28 mouse cellular contexts compared by ENCODE assay signal in genomic region chr9:119338350-119338749, GRCm38 (mm10). TPM values are rescaled to one million over a fixed set of nuclear protein-coding genes. Genes with fewer than 3 reads are reported as not detected.
DNase-seq lines count a peak whose midpoint lies in the region; ATAC-seq and TF ChIP-seq lines count a peak whose summit lies in the region.
"Had no signal": no experiment of that assay in that cellular context is flagged by ENCODE, and none has a peak within 500 bp of the region (broad histone marks: within the 10 kb centered on the region; RNA-seq: fewer than 3 reads in every experiment).

No protein-coding gene starts in this region.

- H3K27ac ChIP-seq in heart, adult 2 months: no peak overlapping the region
- no peak overlapping the region for H3K27ac ChIP-seq in liver, embryonic 12.5 days
- no peak overlapping the region for H3K27ac ChIP-seq in liver, postnatal 0 days (ENCODE audit: low read depth)
- no peak overlapping the region for H3K27ac ChIP-seq in liver, embryonic 15.5 days (replicated peaks)
- H3K27ac ChIP-seq: embryonic facial prominence, embryonic 15.5 days; forebrain, embryonic 10.5 days; heart, embryonic 10.5 days; hindbrain, embryonic 12.5 days had no signal

- H3K36me3 ChIP-seq in heart, adult 2 months (ENCODE audit: control insufficient read depth, insufficient read depth, low read length): no peaks in the 10 kb centered on the region
- H3K36me3 ChIP-seq in liver, embryonic 12.5 days: peaks cover 25% of the 10 kb centered on the region
- peaks cover 16% of the 10 kb centered on the region; the same call in 1 of the 2 replicates for H3K36me3 ChIP-seq in liver, postnatal 0 days (replicated peaks; ENCODE audit: insufficient read depth, low read length)
- peaks cover 16% of the 10 kb centered on the region; the same call in 1 of the 2 replicates for H3K36me3 ChIP-seq in liver, embryonic 15.5 days (replicated peaks)

- H3K9ac ChIP-seq in heart, adult 2 months (ENCODE audit: low read depth, low read length): no peak overlapping the region
- H3K9ac ChIP-seq in liver, embryonic 12.5 days: no peak overlapping the region
- no peak overlapping the region for H3K9ac ChIP-seq in liver, postnatal 0 days (replicated peaks)
- H3K9ac ChIP-seq in liver, embryonic 15.5 days: no peak overlapping the region
- H3K9ac ChIP-seq: embryonic facial prominence, embryonic 15.5 days; hindbrain, embryonic 12.5 days had no signal

- no peak for TF ChIP-seq EP300 in heart, adult 2 months (IDR thresholded peaks at IDR 0.05; ENCODE audit: insufficient read depth, low read depth, low read length)
- TF ChIP-seq EP300 in liver, postnatal 0 days (IDR thresholded peaks at IDR 0.05; ENCODE audit: low read depth): no peak

- no peaks in the 10 kb centered on the region for H3K9me3 ChIP-seq in liver, embryonic 12.5 days (replicated peaks)
- no peaks in the 10 kb centered on the region for H3K9me3 ChIP-seq in liver, postnatal 0 days (ENCODE audit: low read length)
- H3K9me3 ChIP-seq in liver, embryonic 15.5 days (replicated peaks): no peaks in the 10 kb centered on the region
- H3K9me3 ChIP-seq: embryonic facial prominence, embryonic 15.5 days; forebrain, embryonic 10.5 days; heart, embryonic 10.5 days; hindbrain, embryonic 12.5 days had no signal

- intact Hi-C loops in heart, adult 2 months (cut with DNase I): no loop called here

- no peak for ATAC-seq in liver, embryonic 12.5 days
- no peak for ATAC-seq in liver, postnatal 0 days
- no peak for ATAC-seq in liver, embryonic 15.5 days (ENCODE audit: insufficient read depth)
- ATAC-seq in activated CD4-positive, CD25-positive, alpha-beta regulatory T cell, adult 4 months: no peak
- ATAC-seq: CD4-positive, CD25-positive, alpha-beta regulatory T cell, adult 4 months; forebrain, embryonic 14.5 days; hindbrain, embryonic 16.5 days had no signal

- peaks cover 15% of the 10 kb centered on the region for H3K4me1 ChIP-seq in heart, adult 2 months (ENCODE audit: control insufficient read depth, insufficient read depth, low read length)
- H3K4me1 ChIP-seq in liver, embryonic 12.5 days: peaks cover 52% of the 10 kb centered on the region
- H3K4me1 ChIP-seq in liver, postnatal 0 days (ENCODE audit: insufficient read depth): peaks cover 39% of the 10 kb centered on the region
- peaks cover 54% of the 10 kb centered on the region for H3K4me1 ChIP-seq in liver, embryonic 15.5 days (replicated peaks)

- peak; percentile 92 for DNase-seq in heart, adult 11 months
- DNase-seq in heart, adult 2 months: no peak
- DNase-seq in liver, postnatal 0 days: no peak
- no peak for DNase-seq in Muller cell, postnatal 12 days (ENCODE audit: inconsistent ontology term)
- DNase-seq: adrenal gland, adult 8-10 months; adrenal gland, postnatal 36 days; cerebellum, adult 8-10 months; embryo, embryonic 11 days; gastrocnemius, postnatal 25 days; heart, postnatal 10 days; heart, postnatal 4 days had no signal

- H3K4me3 ChIP-seq in heart, adult 2 months: no peak overlapping the region
- H3K4me3 ChIP-seq in liver, embryonic 12.5 days: no peak overlapping the region
- H3K4me3 ChIP-seq in liver, postnatal 0 days (ENCODE audit: low read depth, low read length): no peak overlapping the region
- H3K4me3 ChIP-seq in liver, embryonic 15.5 days (replicated peaks): no peak overlapping the region
- H3K4me3 ChIP-seq: hindbrain, embryonic 12.5 days had no signal

- TF ChIP-seq POLR2A in heart, adult 2 months (IDR thresholded peaks at IDR 0.05; ENCODE audit: insufficient read depth, low read depth, low read length): no peak

- WGBS in heart, adult 2 months: 84% methylated on average over 3 of the region's 3 CpGs
- WGBS in liver, embryonic 12.5 days (ENCODE audit: insufficient replicate concordance): 83% methylated on average over 3 of the region's 3 CpGs
- 77% methylated on average over 3 of the region's 3 CpGs for WGBS in liver, postnatal 0 days (ENCODE audit: insufficient replicate concordance)
- 74% methylated on average over 3 of the region's 3 CpGs for WGBS in liver, embryonic 15.5 days (ENCODE audit: insufficient replicate concordance)

- H3K4me2 ChIP-seq in liver, embryonic 12.5 days: peak overlapping the region; percentile 97; the same call in 1 of the 2 replicates
- no peak overlapping the region for H3K4me2 ChIP-seq in liver, postnatal 0 days (ENCODE audit: low read depth, low read length)
- H3K4me2 ChIP-seq in liver, embryonic 15.5 days: peak overlapping the region; percentile 94; the same call in 1 of the 2 replicates
- H3K4me2 ChIP-seq: hindbrain, embryonic 12.5 days had no signal

- no peak for TF ChIP-seq CTCF in heart, adult 2 months (IDR thresholded peaks at IDR 0.05)
- TF ChIP-seq CTCF in liver, postnatal 0 days (IDR thresholded peaks at IDR 0.05; ENCODE audit: low read depth): no peak

- no peaks in the 10 kb centered on the region for H3K27me3 ChIP-seq in heart, adult 2 months (ENCODE audit: control insufficient read depth, insufficient read depth, low read length)
- no peaks in the 10 kb centered on the region for H3K27me3 ChIP-seq in liver, embryonic 12.5 days (replicated peaks)
- H3K27me3 ChIP-seq in liver, postnatal 0 days (ENCODE audit: insufficient read depth, low read length): no peaks in the 10 kb centered on the region
- no peaks in the 10 kb centered on the region for H3K27me3 ChIP-seq in liver, embryonic 15.5 days
- H3K27me3 ChIP-seq: embryonic facial prominence, embryonic 15.5 days had no signal

- H3K79me2 ChIP-seq in heart, adult 2 months (replicated peaks; ENCODE audit: control insufficient read depth, insufficient read depth, low read length): no peaks in the 10 kb centered on the region

RNA-seq across cellular contexts. Expression of gene Acaa1a, which starts 1.1 kb away (rescaled TPM):
- 10 to 100 TPM; 72.4 to 78.5 TPM for total RNA-seq in heart, adult 2 months (2021)
- 104 and 107 TPM in 2 replicates for polyA plus RNA-seq in heart, adult 2 months (2012; rRNA removed)
- 38.0 and 43.1 TPM in 2 replicates for polyA plus RNA-seq in liver, embryonic 12.5 days (2016; fragmentation: Nextera tagmentation; extraction: Ambion mirVana)
- polyA plus RNA-seq in liver, postnatal 0 days (2015; fragmentation: Nextera tagmentation; extraction: Ambion mirVana): 132 and 141 TPM in 2 replicates
- 42.4 and 51.5 TPM in 2 replicates for polyA plus RNA-seq in liver, embryonic 15.5 days (2015; fragmentation: Nextera tagmentation; extraction: Ambion mirVana)
- 10 to 100 TPM; 34.5 to 53.6 TPM for polyA plus RNA-seq in activated CD4-positive, CD25-positive, alpha-beta regulatory T cell, adult 4 months (2017; shearing (Covaris generic))

RNA-seq across cellular contexts. Expression of gene Myd88, which starts 2.9 kb away (rescaled TPM):
- 10 to 100 TPM; 12.1 to 14.8 TPM for total RNA-seq in heart, adult 2 months (2021)
- 12.2 and 14.6 TPM in 2 replicates for polyA plus RNA-seq in heart, adult 2 months (2012; rRNA removed)
- polyA plus RNA-seq in liver, embryonic 12.5 days (2016; fragmentation: Nextera tagmentation; extraction: Ambion mirVana): 21.3 and 22.2 TPM in 2 replicates
- polyA plus RNA-seq in liver, postnatal 0 days (2015; fragmentation: Nextera tagmentation; extraction: Ambion mirVana): 15.6 and 16.7 TPM in 2 replicates
- polyA plus RNA-seq in liver, embryonic 15.5 days (2015; fragmentation: Nextera tagmentation; extraction: Ambion mirVana): 15.3 and 17.0 TPM in 2 replicates
- polyA plus RNA-seq in activated CD4-positive, CD25-positive, alpha-beta regulatory T cell, adult 4 months (2017; shearing (Covaris generic)): 10 to 100 TPM; 75.2 to 83.3 TPM

RNA-seq across cellular contexts. Expression of gene Oxsr1, which starts 16.1 kb away (rescaled TPM):
- total RNA-seq in heart, adult 2 months (2021): 10 to 100 TPM; 45.6 to 51.7 TPM
- polyA plus RNA-seq in heart, adult 2 months (2012; rRNA removed): 17.4 and 32.7 TPM in 2 replicates
- 11.1 and 12.2 TPM in 2 replicates for polyA plus RNA-seq in liver, embryonic 12.5 days (2016; fragmentation: Nextera tagmentation; extraction: Ambion mirVana)
- polyA plus RNA-seq in liver, postnatal 0 days (2015; fragmentation: Nextera tagmentation; extraction: Ambion mirVana): 3.8 and 4.1 TPM in 2 replicates
- polyA plus RNA-seq in liver, embryonic 15.5 days (2015; fragmentation: Nextera tagmentation; extraction: Ambion mirVana): 4.8 and 5.6 TPM in 2 replicates
- polyA plus RNA-seq in activated CD4-positive, CD25-positive, alpha-beta regulatory T cell, adult 4 months (2017; shearing (Covaris generic)): 1 to 10 TPM; 7.0 to 7.2 TPM

RNA-seq across cellular contexts. Expression of gene Xylb, which starts 18.8 kb away (rescaled TPM):
- total RNA-seq in heart, adult 2 months (2021): under 1 TPM; 0.16 to 0.18 TPM
- 0.67 and 1.2 TPM in 2 replicates for polyA plus RNA-seq in heart, adult 2 months (2012; rRNA removed)
- 4.6 and 5.0 TPM in 2 replicates for polyA plus RNA-seq in liver, embryonic 12.5 days (2016; fragmentation: Nextera tagmentation; extraction: Ambion mirVana)
- polyA plus RNA-seq in liver, postnatal 0 days (2015; fragmentation: Nextera tagmentation; extraction: Ambion mirVana): 8.2 and 9.2 TPM in 2 replicates
- 3.7 and 3.8 TPM in 2 replicates for polyA plus RNA-seq in liver, embryonic 15.5 days (2015; fragmentation: Nextera tagmentation; extraction: Ambion mirVana)
- under 1 TPM; 0.36 TPM for polyA plus RNA-seq in activated CD4-positive, CD25-positive, alpha-beta regulatory T cell, adult 4 months (2017; shearing (Covaris generic))

RNA-seq across cellular contexts. Expression of gene Slc22a14, which starts 27.0 kb away (rescaled TPM):
- not detected for total RNA-seq in heart, adult 2 months (2021)
- polyA plus RNA-seq in heart, adult 2 months (2012; rRNA removed): 0.35 and 0.78 TPM in 2 replicates
- not detected in 2 replicates for polyA plus RNA-seq in liver, embryonic 12.5 days (2016; fragmentation: Nextera tagmentation; extraction: Ambion mirVana)
- polyA plus RNA-seq in liver, postnatal 0 days (2015; fragmentation: Nextera tagmentation; extraction: Ambion mirVana): not detected in 2 replicates
- 0.07 TPM in 1 of 2 replicates, not detected in the other for polyA plus RNA-seq in liver, embryonic 15.5 days (2015; fragmentation: Nextera tagmentation; extraction: Ambion mirVana)
- polyA plus RNA-seq in activated CD4-positive, CD25-positive, alpha-beta regulatory T cell, adult 4 months (2017; shearing (Covaris generic)): not detected
- total RNA-seq: adrenal gland, adult 8-10 months; adrenal gland, postnatal 36 days; common myeloid progenitor, adult 5-6 weeks; gastrocnemius, adult 2 months; gastrocnemius, postnatal 25 days; granulocyte monocyte progenitor cell, adult 5-6 weeks; MEL had no signal
- polyA plus RNA-seq: CD4-positive, CD25-positive, alpha-beta regulatory T cell, adult 4 months; embryonic facial prominence, embryonic 11.5 days; erythroblast, embryonic 14.5 days; forebrain, embryonic 10.5 days; forebrain, embryonic 14.5 days; heart, embryonic 10.5 days; heart, embryonic 14.5 days; hindbrain, embryonic 12.5 days had no signal
